Mouse (Mus musculus) MEL (cell line): ENCODE data around the gene Fyttd1. TPM values are rescaled to one million over a fixed set of nuclear protein-coding genes. Genes with fewer than 3 reads are reported as not detected.

Source experiments
- DNase-seq: peaks from one replicate; pipeline ENCODE4 v3.0.0; 2011; ENCODE audit warnings: low read depth, low spot score
- H3K27ac ChIP-seq: 2 replicates; pipeline ENCODE4 v1.5.1; 2012; ENCODE audit warnings: low read depth, mild to moderate bottlenecking, control low read depth, low read length, moderate library complexity; ENCODE audit not compliant: control insufficient read depth
- H3K27me3 ChIP-seq, 2 experiments: fragments of 150-350 bp in 1 of 2; sonication (generic) in 1 of 2; 2 replicates each; pipeline ENCODE4 v1.6.1; 2012; ENCODE audit warnings: low read length in 2 of 2, mild to moderate bottlenecking in 2 of 2, improper control_type of control experiment in 1 of 2, moderate library complexity in 1 of 2; ENCODE audit not compliant: insufficient read depth in 2 of 2, control insufficient read depth in 1 of 2
- H3K36me3 ChIP-seq, 2 experiments: 2 replicates each; pipeline ENCODE4 v1.6.1; 2012 to 2014; ENCODE audit warnings: low read length in 2 of 2, improper control_type of control experiment in 1 of 2, inconsistent platforms in 1 of 2, mild to moderate bottlenecking in 1 of 2; ENCODE audit not compliant: insufficient read depth in 2 of 2, control insufficient read depth in 1 of 2
- H3K4me1 ChIP-seq, 2 experiments: fragments of 150-350 bp in 1 of 2; sonication (generic) in 1 of 2; 2 replicates each; pipeline ENCODE4 v1.6.1; 2012; ENCODE audit warnings: low read length in 2 of 2, improper control_type of control experiment in 1 of 2, mild to moderate bottlenecking in 1 of 2; ENCODE audit not compliant: insufficient read depth in 2 of 2, control insufficient read depth in 1 of 2
- H3K4me3 ChIP-seq, 2 experiments: fragments of 150-350 bp in 1 of 2; sonication (generic) in 1 of 2; 2 replicates each; pipeline ENCODE4 v1.5.1; 2012; ENCODE audit warnings: low read depth in 2 of 2, low read length in 2 of 2, mild to moderate bottlenecking in 2 of 2, moderate library complexity in 2 of 2, control low read depth in 1 of 2, improper control_type of control experiment in 1 of 2; ENCODE audit not compliant: control insufficient read depth in 1 of 2, insufficient read depth in 1 of 2
- H3K79me2 ChIP-seq: 2 replicates; pipeline ENCODE4 v1.6.1; 2012; ENCODE audit warnings: mild to moderate bottlenecking, low read length, moderate library complexity; ENCODE audit not compliant: control insufficient read depth, poor library complexity, insufficient read depth
- H3K9ac ChIP-seq: 2 replicates; pipeline ENCODE4 v1.6.1; 2012; ENCODE audit warnings: low read depth, mild to moderate bottlenecking, control low read depth, low read length, moderate library complexity; ENCODE audit not compliant: control insufficient read depth, poor library complexity, severe bottlenecking
- H3K9me3 ChIP-seq: fragments of 150-350 bp; sonication (generic); replicated peaks from 2 replicates; pipeline ENCODE4 v1.6.1; 2012; ENCODE audit warnings: mild to moderate bottlenecking, low read length, improper control_type of control experiment, moderate library complexity; ENCODE audit not compliant: insufficient read depth
- CHD1 ChIP-seq: IDR thresholded peaks from 2 replicates; pipeline ENCODE4 v1.6.1; 2012; ENCODE audit warnings: low read depth, mild to moderate bottlenecking, inconsistent platforms, low read length, improper control_type of control experiment
- CTCF ChIP-seq, 3 experiments: IDR thresholded peaks in 2 of 3; conservative IDR thresholded peaks in 1 of 3; 2 replicates each; pipeline ENCODE4 v1.5.1; 2011 to 2012; ENCODE audit warnings: low read length in 3 of 3, low read depth in 2 of 3, mild to moderate bottlenecking in 2 of 3, improper control_type of control experiment in 1 of 3, inconsistent platforms in 1 of 3, mixed read lengths in 1 of 3, moderate library complexity in 1 of 3; ENCODE audit not compliant: control insufficient read depth in 1 of 3, insufficient read depth in 1 of 3, poor library complexity in 1 of 3, severe bottlenecking in 1 of 3
- ELF1 ChIP-seq: IDR thresholded peaks from 2 replicates; pipeline ENCODE4 v1.6.1; 2014; ENCODE audit warnings: low read depth, mild to moderate bottlenecking, inconsistent platforms, low read length, improper control_type of control experiment, moderate library complexity
- EP300 ChIP-seq, 2 experiments: IDR thresholded peaks; 2 replicates each; pipeline ENCODE4 v1.6.1; 2011; ENCODE audit warnings: improper control_type of control experiment in 2 of 2, low read length in 2 of 2, low read depth in 1 of 2, mild to moderate bottlenecking in 1 of 2
- GABPA ChIP-seq: IDR thresholded peaks from 2 replicates; pipeline ENCODE4 v1.6.1; 2012; ENCODE audit warnings: low read depth, mild to moderate bottlenecking, inconsistent platforms, low read length, improper control_type of control experiment, moderate library complexity
- GATA1 ChIP-seq: IDR thresholded peaks from 2 replicates; pipeline ENCODE4 v1.6.1; 2011; ENCODE audit warnings: low read depth, low read length, improper control_type of control experiment
- HCFC1 ChIP-seq: IDR thresholded peaks from 2 replicates; pipeline ENCODE4 v1.6.1; 2012; ENCODE audit warnings: low read depth, mild to moderate bottlenecking, inconsistent platforms, low read length, improper control_type of control experiment, moderate library complexity
- JUND ChIP-seq: IDR thresholded peaks from 2 replicates; pipeline ENCODE4 v1.6.1; 2011; ENCODE audit warnings: low read depth, mild to moderate bottlenecking, improper control_type of control experiment, low read length
- KAT2A ChIP-seq: conservative IDR thresholded peaks from 2 replicates; pipeline ENCODE4 v1.6.1; 2012; ENCODE audit warnings: low read depth, low read length, improper control_type of control experiment, inconsistent platforms
- MAX ChIP-seq: IDR thresholded peaks from 2 replicates; pipeline ENCODE4 v1.6.1; 2011; ENCODE audit warnings: low read length, improper control_type of control experiment
- MYC ChIP-seq: IDR thresholded peaks from 2 replicates; pipeline ENCODE4 v1.6.1; 2011; ENCODE audit warnings: low read depth, mild to moderate bottlenecking, low read length, improper control_type of control experiment, moderate library complexity
- NRF1 ChIP-seq: IDR thresholded peaks from 2 replicates; pipeline ENCODE4 v1.6.1; 2014; ENCODE audit warnings: low read depth, mild to moderate bottlenecking, inconsistent platforms, low read length, improper control_type of control experiment, moderate library complexity; ENCODE audit not compliant: poor library complexity, insufficient read depth, severe bottlenecking
- RAD21 ChIP-seq: IDR thresholded peaks from 2 replicates; pipeline ENCODE4 v1.6.1; 2011; ENCODE audit warnings: mild to moderate bottlenecking, low read depth, low read length, improper control_type of control experiment
- RCOR1 ChIP-seq: IDR thresholded peaks from 2 replicates; pipeline ENCODE4 v1.6.1; 2012; ENCODE audit warnings: low read depth, mild to moderate bottlenecking, inconsistent platforms, low read length, improper control_type of control experiment
- SIN3A ChIP-seq: IDR thresholded peaks from 2 replicates; pipeline ENCODE4 v1.6.1; 2012; ENCODE audit warnings: low read length, improper control_type of control experiment, inconsistent platforms
- SMC3 ChIP-seq: IDR thresholded peaks from 2 replicates; pipeline ENCODE4 v1.6.1; 2011; ENCODE audit warnings: low read depth, low read length, improper control_type of control experiment
- ZKSCAN1 ChIP-seq: IDR thresholded peaks from 2 replicates; pipeline ENCODE4 v1.6.1; 2012; ENCODE audit warnings: low read depth, mild to moderate bottlenecking, inconsistent platforms, low read length, improper control_type of control experiment, moderate library complexity
- ZMIZ1 ChIP-seq: IDR thresholded peaks from 2 replicates; pipeline ENCODE4 v1.6.1; 2012; ENCODE audit warnings: low read depth, mild to moderate bottlenecking, inconsistent platforms, low read length, improper control_type of control experiment, moderate library complexity
- ZNF384 ChIP-seq: IDR thresholded peaks from 2 replicates; pipeline ENCODE4 v1.6.1; 2012; ENCODE audit warnings: low read depth, mild to moderate bottlenecking, inconsistent platforms, low read length, improper control_type of control experiment
- polyA plus RNA-seq, 2 experiments: library from polyadenylated mRNA; stranded (reverse) in 1 of 2; unstranded in 1 of 2; fragments of >175 nt in 1 of 2; fragments of >200 nt in 1 of 2; gene quantifications; 2 replicates each; pipeline versions ENCODE4 v1.2.1 to v1.2.4; 2012; ENCODE audit warnings: low replicate concordance in 2 of 2, low read depth in 1 of 2; ENCODE audit not compliant: insufficient read length in 2 of 2, insufficient read depth in 1 of 2, missing spikeins in 1 of 2
- total RNA-seq: library from RNA; depleted of rRNA; stranded (reverse); fragments of 300-350 nt; gene quantifications from 2 replicates; pipeline ENCODE4 v1.2.3, GENCODE M21; 2012

The Fyttd1 gene
- total and polyA plus RNA-seq, 3 experiments: 44.3 to 76.0 TPM; not detected in 1

DNA sequence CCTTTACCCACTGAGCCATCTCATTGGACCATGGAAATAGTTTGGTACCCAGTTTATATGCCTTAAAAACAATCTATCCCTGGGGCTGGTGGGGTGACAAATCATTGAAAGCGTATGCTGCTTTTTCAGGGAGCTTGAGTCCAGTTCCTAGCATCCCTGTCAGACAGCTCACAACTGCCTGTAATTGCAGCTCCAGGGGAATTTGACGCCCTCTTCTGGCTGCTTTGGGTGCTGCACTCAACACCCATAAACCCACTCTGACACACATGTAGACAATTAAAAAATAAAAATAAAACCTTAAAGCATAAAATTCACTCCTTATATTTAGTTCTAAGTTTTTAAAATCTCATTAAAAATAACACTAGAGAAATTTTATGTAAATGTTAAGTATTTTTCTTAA is 73.8 kb downstream of the Fyttd1 start:
- DNase-seq: peak; percentile 52
- peaks cover under 1% of the 10 kb centered on the region; the same call in 1 of the 2 replicates for H3K79me2 ChIP-seq
- no peaks in the 10 kb centered on the region for H3K4me1 ChIP-seq
- no peak overlapping the region for H3K27ac ChIP-seq
- peaks cover 0 to 18% of the 10 kb centered on the region in 2 experiments; a peak in 2 of 4 replicates for H3K36me3 ChIP-seq
- no peaks in the 10 kb centered on the region for H3K27me3 ChIP-seq
- TF ChIP-seq GABPA: no peak
- no peak for TF ChIP-seq EP300 (IDR thresholded peaks at IDR 0.05; ENCODE audit: low read depth in 1 of 2, low read length in 2 of 2)
- TF ChIP-seq KAT2A: no peak
- no peak for TF ChIP-seq MAX
- no peak for TF ChIP-seq HCFC1
- peak; percentile 52 for TF ChIP-seq SMC3
- no peak for TF ChIP-seq ZNF384
- no peak for TF ChIP-seq NRF1
- peak; percentile 45 to 64 (median 62) for TF ChIP-seq CTCF (IDR thresholded peaks at IDR 0.05 in 2 of 3, conservative IDR thresholded peaks at IDR 0.05 in 1 of 3; ENCODE audit: control insufficient read depth in 1 of 3, insufficient read depth in 1 of 3, low read depth in 2 of 3, low read length in 3 of 3, poor library complexity in 1 of 3, severe bottlenecking in 1 of 3)
- H3K9me3 ChIP-seq: no peaks in the 10 kb centered on the region
- H3K4me3 ChIP-seq: no peak overlapping the region
- no peak overlapping the region for H3K9ac ChIP-seq

DNA sequence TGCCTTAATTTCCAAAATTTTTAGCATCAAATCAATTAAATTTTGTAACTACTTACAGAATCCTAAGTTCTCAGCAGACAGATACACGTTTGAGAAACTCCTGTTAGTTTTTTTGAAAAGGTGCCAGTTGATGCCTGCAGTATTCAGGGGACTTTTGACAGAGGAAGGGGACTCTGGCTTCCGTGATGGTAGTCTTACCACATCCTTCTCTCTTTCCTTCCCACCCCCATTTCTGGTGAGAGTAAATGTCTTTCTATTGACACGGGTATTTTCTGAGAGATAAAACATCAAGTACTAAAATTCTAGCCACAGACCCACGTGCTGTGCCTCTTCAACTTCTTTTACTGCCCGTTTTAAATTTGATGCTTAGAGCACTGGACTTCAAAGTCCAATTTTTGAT is 76.5 kb downstream of the Fyttd1 start:
- Histone ChIP-seq H3K79me2 (no peaks in the 10 kb centered on the region), H3K4me3 (no peak overlapping the region), H3K36me3 (peaks cover 0 to 22% of the 10 kb centered on the region in 2 experiments; a peak in 2 of 4 replicates), H3K27me3 (no peaks in the 10 kb centered on the region), H3K9me3 (no peaks in the 10 kb centered on the region), H3K9ac (no peak overlapping the region), H3K27ac (no peak overlapping the region), H3K4me1 (no peaks in the 10 kb centered on the region)
- no peak for TF ChIP-seq CTCF (IDR thresholded peaks at IDR 0.05 in 2 of 3, conservative IDR thresholded peaks at IDR 0.05 in 1 of 3; ENCODE audit: control insufficient read depth in 1 of 3, insufficient read depth in 1 of 3, low read depth in 2 of 3, low read length in 3 of 3, poor library complexity in 1 of 3, severe bottlenecking in 1 of 3)
- TF ChIP-seq SIN3A: no peak
- TF ChIP-seq ZKSCAN1: no peak
- TF ChIP-seq MYC: no peak
- TF ChIP-seq GATA1: no peak
- TF ChIP-seq CHD1: no peak
- TF ChIP-seq ZMIZ1: no peak
- TF ChIP-seq JUND: no peak
- TF ChIP-seq RAD21: no peak
- no peak for TF ChIP-seq ZNF384
- no peak for TF ChIP-seq SMC3
- TF ChIP-seq ELF1: no peak
- TF ChIP-seq RCOR1: no peak
- no peak for DNase-seq
